Mouse (Mus musculus) thymus, adult 2 months (tissue): ENCODE measurements around the gene Chrm5.

Experiments used
- CTCF ChIP-seq: fragments of 200-500 bp; IDR thresholded peaks from 2 replicates; pipeline ENCODE4 v1.5.1; 2012; ENCODE audit warnings: mild to moderate bottlenecking, control low read depth, low read length, moderate library complexity, borderline replicate concordance; ENCODE audit not compliant: control insufficient read depth, poor library complexity, insufficient read depth; ENCODE audit errors: extremely low read depth
- POLR2A ChIP-seq: fragments of 200-500 bp; IDR thresholded peaks from 2 replicates; pipeline ENCODE4 v1.6.1; 2012; ENCODE audit warnings: mild to moderate bottlenecking, low read length, control low read depth, moderate library complexity; ENCODE audit not compliant: control insufficient read depth, poor library complexity, insufficient read depth; ENCODE audit errors: extremely low read depth

- no peak for TF ChIP-seq POLR2A
- TF ChIP-seq CTCF = no peak
Observed at GRCm38 (mm10) chr2:112430403-112430802, 50.2 kb downstream of the Chrm5 start.
